Mouse (Mus musculus) spleen, adult 2 months (tissue): ENCODE results near the gene Pafah1b1. TPM values are rescaled to one million over a fixed set of nuclear protein-coding genes. Genes with fewer than 3 reads are reported as not detected.

Source experiments
- DNase-seq, 2 experiments: peaks; one replicate each; pipeline versions ENCODE4 v3.0.0 to v3.0.0-alpha.2; 2012 to 2021; ENCODE audit warnings: low spot score in 2 of 2, low read depth in 1 of 2
- H3K27ac ChIP-seq: fragments of 200-500 bp; 2 replicates; pipeline ENCODE4 v1.5.1; 2012; ENCODE audit warnings: low read length, inconsistent platforms; ENCODE audit not compliant: insufficient read depth
- H3K27me3 ChIP-seq: fragments of 200-500 bp; 2 replicates; pipeline ENCODE4 v1.6.1; 2012; ENCODE audit warnings: mild to moderate bottlenecking, moderate library complexity, low read length, inconsistent platforms; ENCODE audit not compliant: control insufficient read depth, insufficient read depth
- H3K36me3 ChIP-seq: fragments of 200-500 bp; 2 replicates; pipeline ENCODE4 v1.6.1; 2012; ENCODE audit warnings: mild to moderate bottlenecking, low read length, inconsistent platforms; ENCODE audit not compliant: control insufficient read depth, insufficient read depth
- H3K4me1 ChIP-seq: fragments of 200-500 bp; 2 replicates; pipeline ENCODE4 v1.6.1; 2011; ENCODE audit warnings: inconsistent platforms; ENCODE audit not compliant: control insufficient read depth, insufficient read depth, insufficient read length
- H3K4me3 ChIP-seq: fragments of 200-500 bp; 2 replicates; pipeline ENCODE4 v1.5.1; 2011; ENCODE audit warnings: mild to moderate bottlenecking, inconsistent platforms; ENCODE audit not compliant: insufficient read depth, insufficient read length; ENCODE audit errors: extremely low read depth
- CTCF ChIP-seq: fragments of 200-500 bp; IDR thresholded peaks from 2 replicates; pipeline ENCODE4 v1.5.1; 2011; ENCODE audit warnings: mild to moderate bottlenecking, inconsistent platforms; ENCODE audit not compliant: insufficient read depth, insufficient read length, insufficient replicate concordance; ENCODE audit errors: extremely low read depth
- POLR2A ChIP-seq: fragments of 200-500 bp; IDR thresholded peaks from 2 replicates; pipeline ENCODE4 v1.6.1; 2011; ENCODE audit warnings: low read depth, low read length, inconsistent platforms
- WGBS: fragments of 180-500 bp; shearing (Covaris S2); methylation state at CpG from one replicate; pipeline ENCODE4 v1.1.7; 2018; 5-methylcytosine and 5-hydroxymethylcytosine counted together
- polyA plus RNA-seq: library from polyadenylated mRNA; depleted of rRNA; stranded (reverse); fragments of >200 nt; gene quantifications from 2 replicates; pipeline ENCODE4 v1.2.3, GENCODE M21; 2012

The Pafah1b1 gene
- polyA plus RNA-seq, 1 experiment, result 10.0 TPM

- WGBS, result 90% methylated on average over 5 of the region's 5 CpGs
- DNase-seq, result no peak
- H3K4me1 ChIP-seq, result no peaks in the 10 kb centered on the region; the same call in 1 of the 2 replicates
- no peaks in the 10 kb centered on the region for H3K27me3 ChIP-seq
- no peak overlapping the region for H3K27ac ChIP-seq
- no peak overlapping the region for H3K4me3 ChIP-seq
- TF ChIP-seq POLR2A (no peak), CTCF (no peak)
- H3K36me3 ChIP-seq, result peaks cover 28% of the 10 kb centered on the region
These were observed 52.6 kb downstream of the Pafah1b1 start for GRCm38 (mm10) chr11:74671839-74672238.

- TF ChIP-seq CTCF, result no peak
- TF ChIP-seq POLR2A, result no peak
- peaks cover 30% of the 10 kb centered on the region for H3K36me3 ChIP-seq
- H3K4me1 ChIP-seq, result no peaks in the 10 kb centered on the region; the same call in 1 of the 2 replicates
- H3K4me3 ChIP-seq, result no peak overlapping the region
- no peaks in the 10 kb centered on the region for H3K27me3 ChIP-seq
- no peak overlapping the region for H3K27ac ChIP-seq
- DNase-seq, result no peak
- 95% methylated on average over 1 of the region's 1 CpGs for WGBS
These were observed 53.5 kb downstream of the Pafah1b1 start for GRCm38 (mm10) chr11:74671013-74671412.

- DNase-seq, result no peak
- Histone ChIP-seq H3K36me3 (peaks cover 37% of the 10 kb centered on the region), H3K4me1 (no peaks in the 10 kb centered on the region; the same call in 1 of the 2 replicates), H3K27me3 (no peaks in the 10 kb centered on the region), H3K27ac (no peak overlapping the region), H3K4me3 (no peak overlapping the region)
- TF ChIP-seq POLR2A (no peak), CTCF (no peak)
These were observed 54.3 kb downstream of the Pafah1b1 start for GRCm38 (mm10) chr11:74670151-74670550.

- Histone ChIP-seq H3K4me3 (no peak overlapping the region), H3K27ac (no peak overlapping the region), H3K36me3 (peaks cover 32% of the 10 kb centered on the region), H3K4me1 (no peaks in the 10 kb centered on the region; the same call in 1 of the 2 replicates), H3K27me3 (no peaks in the 10 kb centered on the region)
- DNase-seq, result no peak
- WGBS, result 90% methylated on average over 2 of the region's 2 CpGs
- TF ChIP-seq CTCF, result no peak
- no peak for TF ChIP-seq POLR2A
These were observed 55.5 kb downstream of the Pafah1b1 start for GRCm38 (mm10) chr11:74668971-74669370.

- peaks cover 36% of the 10 kb centered on the region for H3K36me3 ChIP-seq
- DNase-seq, result no peak
- 93% methylated on average over 5 of the region's 5 CpGs for WGBS
- H3K27me3 ChIP-seq, result no peaks in the 10 kb centered on the region
- no peak overlapping the region for H3K27ac ChIP-seq
- no peak overlapping the region for H3K4me3 ChIP-seq
- no peaks in the 10 kb centered on the region for H3K4me1 ChIP-seq
- TF ChIP-seq CTCF, result no peak
- no peak for TF ChIP-seq POLR2A
These were observed 56.0 kb downstream of the Pafah1b1 start for GRCm38 (mm10) chr11:74668466-74668865.

- Histone ChIP-seq H3K36me3 (peaks cover 35% of the 10 kb centered on the region), H3K4me1 (no peaks in the 10 kb centered on the region)
- WGBS, result 96% methylated on average over 13 of the region's 13 CpGs
These were observed 56.9 kb downstream of the Pafah1b1 start for GRCm38 (mm10) chr11:74667582-74668010.

GRCm38 (mm10) chr11:74666776-74667581 is 57.5 kb downstream of the Pafah1b1 start:
- Histone ChIP-seq H3K4me1 (no peaks in the 10 kb centered on the region), H3K4me3 (no peak overlapping the region), H3K36me3 (peaks cover 37% of the 10 kb centered on the region), H3K27ac (no peak overlapping the region), H3K27me3 (no peaks in the 10 kb centered on the region)
- no peak for DNase-seq
- TF ChIP-seq POLR2A, result no peak
- TF ChIP-seq CTCF, result no peak
- 96% methylated on average over 14 of the region's 14 CpGs for WGBS

More at GRCm38 (mm10) chr11:74667582-74668010, 56.9 kb downstream of the Pafah1b1 start:
- no peak for DNase-seq
- Histone ChIP-seq H3K27ac (no peak overlapping the region), H3K4me3 (no peak overlapping the region), H3K27me3 (no peaks in the 10 kb centered on the region)
- no peak for TF ChIP-seq POLR2A
- TF ChIP-seq CTCF, result no peak
